Mouse (Mus musculus) ovary, postnatal 36 days (tissue): ENCODE measurements around the gene Sept5.

Experiments used
- DNase-seq: peaks from one replicate; pipeline ENCODE4 v3.0.0; 2022; ENCODE audit warnings: low spot score, mixed read lengths

The Sept5 gene

DNA sequence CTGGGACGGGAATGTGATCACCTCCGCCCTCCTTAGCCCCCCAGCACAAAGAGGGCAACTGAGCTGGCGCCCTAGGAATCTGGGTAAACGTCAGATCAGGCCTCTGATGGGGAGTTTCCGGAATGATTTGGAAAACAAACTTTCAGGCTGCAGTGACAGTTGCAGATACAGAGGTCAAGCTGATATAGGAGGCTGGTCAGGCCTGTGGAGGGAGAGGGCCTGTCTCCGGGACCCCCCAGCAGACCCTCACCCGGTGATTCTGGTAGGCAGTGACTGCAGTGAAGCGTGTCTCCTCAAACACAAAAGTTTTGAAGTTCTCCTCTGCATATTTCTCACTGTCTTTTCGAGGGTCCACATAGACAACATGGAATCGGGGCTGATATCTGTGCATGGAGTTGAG is 46.6 kb downstream of the Sept5 start:
- no peak for DNase-seq

DNA sequence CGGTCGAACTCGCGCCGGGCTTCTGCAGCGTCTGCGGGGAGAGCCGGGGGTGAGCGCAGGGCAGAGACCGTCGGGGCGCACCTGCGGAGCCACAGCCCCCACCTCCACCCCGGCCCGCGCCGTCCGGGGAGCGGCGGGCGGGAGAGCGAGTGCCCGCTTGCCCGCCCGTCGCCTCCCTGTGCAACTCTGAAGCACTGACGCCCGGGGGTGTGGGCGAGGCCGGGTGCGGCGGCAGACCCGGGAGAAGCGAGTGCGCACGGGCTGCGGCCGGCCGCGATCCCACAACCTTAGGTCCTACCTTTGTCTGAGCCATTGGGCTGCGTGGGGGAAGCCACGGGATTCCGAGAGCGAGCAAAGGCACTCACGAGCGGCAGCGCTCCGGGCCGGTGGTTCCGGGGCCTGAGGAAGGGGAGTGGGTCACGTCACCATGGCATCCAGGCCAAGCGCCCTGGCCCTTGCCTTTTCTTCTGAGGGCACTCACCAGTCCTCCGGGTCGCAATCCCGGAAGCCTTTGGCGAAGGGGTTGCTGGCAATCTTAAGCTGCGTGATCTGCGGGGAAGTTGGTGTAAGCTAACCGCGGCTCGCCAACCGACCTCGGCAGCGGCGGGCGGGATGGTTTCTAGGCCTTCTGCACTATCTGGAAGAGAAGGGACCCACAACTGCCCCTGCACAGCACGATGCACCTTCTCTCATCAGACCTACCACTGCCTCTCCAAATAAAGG is 47.2 kb downstream of the Sept5 start:
- DNase-seq: no peak

DNA sequence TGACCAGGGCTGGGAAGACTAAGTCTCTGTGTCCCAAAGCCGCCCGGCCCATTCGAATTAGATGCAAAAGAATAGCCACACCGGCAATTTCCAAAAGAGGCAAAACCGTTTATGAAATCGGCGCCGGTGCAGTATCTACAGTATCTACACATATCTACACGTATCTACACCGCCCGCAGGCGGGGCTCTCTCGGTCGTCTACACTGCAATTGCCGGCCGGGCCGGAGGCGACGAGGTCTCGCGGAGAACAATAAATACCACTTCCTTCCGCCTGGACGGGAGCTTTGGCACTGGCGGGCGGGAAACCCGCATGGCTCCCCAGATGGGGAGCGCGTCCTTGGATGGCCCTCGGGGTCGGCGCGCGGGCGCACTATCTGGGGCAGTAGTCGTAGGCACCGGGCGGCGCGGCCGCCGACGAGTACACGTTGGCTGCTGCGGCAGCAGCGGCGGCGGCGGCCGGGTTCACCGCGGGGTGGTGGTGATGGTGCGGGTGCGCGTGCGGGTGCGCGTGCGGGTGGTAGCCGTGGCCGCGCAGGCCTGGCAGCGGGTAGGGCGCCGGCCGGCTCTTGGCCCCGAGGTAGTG is 48.0 kb downstream of the Sept5 start:
- no peak for DNase-seq

DNA sequence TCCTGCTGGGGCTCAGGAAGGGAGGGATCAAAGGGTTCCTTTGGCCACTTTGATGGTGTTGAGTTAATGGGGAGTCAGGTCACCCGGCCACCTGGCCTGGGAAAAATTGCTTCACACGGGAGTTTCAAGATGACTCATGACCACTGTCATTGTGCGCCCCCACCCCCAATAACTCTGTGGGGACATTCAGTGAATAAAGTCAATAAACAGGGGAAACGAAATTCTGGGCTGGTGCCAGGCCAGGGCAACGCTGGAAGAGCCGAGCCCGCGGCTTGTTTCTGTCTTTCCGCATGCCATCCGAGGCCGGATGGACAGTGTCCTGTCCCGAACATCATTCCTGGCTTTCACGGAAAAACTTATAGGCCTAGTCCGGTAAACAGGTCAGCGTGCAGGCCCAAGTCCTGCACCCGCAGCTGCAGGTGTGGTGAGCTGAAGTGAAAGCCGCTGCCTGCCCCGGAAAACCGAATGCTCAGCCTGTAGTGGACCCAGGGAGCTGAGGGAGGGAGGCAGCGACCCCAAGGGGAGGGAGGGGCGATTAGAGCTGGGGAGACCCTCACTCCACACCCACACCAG is 48.6 kb downstream of the Sept5 start:
- no peak for DNase-seq

DNA sequence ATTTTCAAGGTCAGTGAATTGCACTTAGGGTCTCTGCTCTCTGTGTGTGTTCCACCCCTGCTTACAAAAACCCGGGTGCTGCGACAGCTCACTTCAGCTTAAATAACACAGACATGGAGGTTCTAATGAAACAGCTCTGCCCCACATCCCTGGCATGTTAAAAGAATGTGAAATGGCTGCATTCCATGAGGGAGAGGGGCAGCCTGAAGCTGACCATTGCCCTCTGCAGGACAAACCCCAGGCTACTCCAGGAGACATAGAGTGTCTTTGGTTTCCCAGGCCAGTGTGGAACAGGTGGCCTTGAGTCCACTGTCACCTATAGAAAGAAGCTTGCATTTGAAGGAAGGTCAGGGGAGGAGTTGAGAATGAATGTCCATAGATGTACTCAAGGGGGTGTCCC is 49.4 kb downstream of the Sept5 start:
- no peak for DNase-seq

DNA sequence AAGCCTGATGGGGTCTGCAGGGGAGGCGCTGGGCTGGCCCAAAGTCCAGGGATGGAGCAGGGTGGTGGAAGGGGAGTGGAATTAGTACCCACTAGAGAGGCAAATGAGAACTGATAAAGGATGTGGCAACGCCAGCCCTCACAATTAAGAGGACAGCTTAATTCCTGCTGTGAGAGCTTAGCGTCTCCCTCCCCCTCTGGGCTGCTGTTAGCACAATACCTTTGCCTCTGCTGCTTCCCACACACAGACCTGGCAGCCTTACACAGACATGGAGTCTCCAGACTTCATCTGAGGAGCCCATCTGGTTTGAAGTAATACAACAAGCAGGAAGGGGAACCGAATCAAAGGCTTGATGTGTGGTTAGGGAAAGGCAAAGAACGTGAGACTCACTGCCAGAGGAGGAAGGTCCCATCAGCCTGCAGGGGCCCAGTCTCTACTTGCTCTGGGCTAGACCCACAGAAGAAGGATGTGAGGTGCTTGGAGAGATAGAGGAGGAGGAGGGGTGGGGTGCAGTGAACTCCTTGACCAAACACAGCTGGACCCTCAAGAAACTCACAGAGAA is 52.1 kb downstream of the Sept5 start:
- no peak for DNase-seq

DNA sequence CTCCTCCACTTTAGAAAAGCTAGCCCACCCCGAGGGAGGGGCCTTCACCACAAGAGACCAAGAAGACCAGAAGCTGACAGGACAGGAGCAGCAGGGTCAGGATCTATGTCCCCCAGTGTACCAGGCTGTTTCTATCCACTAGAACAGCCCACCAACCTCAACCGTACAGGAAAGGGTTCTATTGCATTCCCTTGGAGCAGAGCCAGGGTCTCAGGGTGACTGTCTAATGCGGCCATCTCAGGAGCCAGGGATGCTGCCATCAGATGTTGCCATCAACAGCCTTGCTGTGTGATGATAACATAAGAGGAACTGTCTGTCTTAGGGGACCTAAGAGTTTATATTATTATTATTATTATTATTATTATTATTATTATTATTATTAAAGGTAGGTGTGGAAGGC is 52.7 kb downstream of the Sept5 start:
- no peak for DNase-seq

DNA sequence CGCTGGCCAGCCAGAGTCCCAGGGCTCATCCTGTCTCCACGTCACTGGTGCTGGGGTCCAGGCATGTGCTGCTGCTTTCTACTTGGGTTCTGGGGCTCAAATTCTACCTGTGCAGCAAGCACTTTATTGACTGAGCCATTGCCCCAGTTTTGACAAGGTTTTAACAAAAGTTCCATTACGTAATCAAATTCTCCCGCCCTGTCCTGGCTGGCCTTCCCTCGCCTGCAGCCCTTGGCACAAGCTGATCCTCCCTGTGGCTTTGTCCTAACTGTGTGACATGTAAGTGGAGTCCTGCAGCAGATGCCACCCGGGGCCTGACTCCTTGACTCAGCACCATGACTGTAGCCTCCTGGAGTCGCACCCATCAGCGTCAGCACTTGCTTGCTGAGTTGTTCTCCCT is 55.6 kb downstream of the Sept5 start:
- DNase-seq: no peak
